Mouse (Mus musculus): ENCODE data around the gene Zfp697.
"Not testable (repeated sequence)": the region's sequence is repeated elsewhere in the genome, so short reads cannot be mapped to it uniquely, and the experiment has no call there.

Zfp697 gene

DNA sequence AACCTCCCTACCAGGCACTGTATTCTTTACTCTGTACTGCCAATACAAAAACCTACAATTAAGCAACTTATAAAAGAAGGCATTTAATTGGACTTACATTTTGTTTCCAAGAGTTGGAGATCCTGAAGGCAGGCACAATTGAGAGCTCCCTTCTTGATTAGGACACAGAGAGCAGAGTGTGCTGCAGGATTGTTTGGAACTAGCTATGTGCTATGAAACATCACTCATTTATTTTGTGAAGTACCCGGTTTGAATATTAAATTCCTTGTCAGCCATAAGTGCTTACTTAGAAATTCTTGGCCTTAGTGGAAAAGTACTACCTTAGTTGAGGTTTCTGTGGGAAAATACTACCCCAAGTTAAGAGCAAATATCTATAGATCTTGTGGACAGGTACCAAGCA lies 342.1 kb downstream of the Zfp697 start, which contains the start of gene Hsd3b2:
Gene Hsd3b2, minus strand, starts transcription at position 168 of the 400 bp plus-strand sequence.
- DNase-seq = no peak

DNA sequence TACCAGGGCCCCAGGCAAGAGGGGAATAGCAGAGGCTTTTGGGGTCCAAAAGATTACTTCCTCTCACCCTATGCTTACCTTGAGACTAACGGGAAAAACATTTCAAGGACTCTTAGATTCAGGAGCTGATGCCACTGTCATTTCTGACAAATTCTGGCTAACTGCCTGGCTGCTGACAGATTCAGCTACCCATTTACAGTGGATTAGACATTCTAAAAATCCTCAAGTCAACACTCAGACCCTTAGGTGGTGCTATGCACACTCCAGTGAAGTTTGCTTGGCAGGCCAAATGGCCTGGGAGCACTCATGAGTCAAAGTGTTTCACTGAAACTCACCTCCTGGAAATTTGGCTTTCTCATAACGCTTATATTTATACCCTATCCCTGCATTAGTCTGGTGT lies 344.0 kb downstream of the Zfp697 start:
- no peak for DNase-seq

- no peak for DNase-seq
These were observed 351.5 kb downstream of the Zfp697 start for GRCm38 (mm10) chr3:98733724-98734123.

DNA sequence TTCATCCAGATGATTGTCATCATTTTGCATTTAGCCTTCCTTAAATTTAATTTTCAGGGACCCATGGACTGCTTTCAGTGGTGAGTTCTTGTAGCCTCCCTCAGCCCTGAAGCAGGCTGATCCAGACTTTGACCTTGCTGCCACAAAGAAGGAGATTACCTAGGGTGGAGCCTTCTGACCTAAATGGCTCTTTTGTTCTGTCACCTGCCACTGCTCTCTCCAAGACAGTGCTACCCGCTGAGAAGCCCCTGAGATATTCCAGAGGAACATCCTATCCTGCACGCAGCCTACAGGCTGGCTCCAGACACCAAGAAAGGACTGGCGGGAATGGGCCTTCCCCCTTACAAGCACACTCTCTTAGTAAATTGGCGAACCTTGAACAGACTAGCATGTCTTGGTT lies 352.1 kb downstream of the Zfp697 start:
- no peak for DNase-seq

DNA sequence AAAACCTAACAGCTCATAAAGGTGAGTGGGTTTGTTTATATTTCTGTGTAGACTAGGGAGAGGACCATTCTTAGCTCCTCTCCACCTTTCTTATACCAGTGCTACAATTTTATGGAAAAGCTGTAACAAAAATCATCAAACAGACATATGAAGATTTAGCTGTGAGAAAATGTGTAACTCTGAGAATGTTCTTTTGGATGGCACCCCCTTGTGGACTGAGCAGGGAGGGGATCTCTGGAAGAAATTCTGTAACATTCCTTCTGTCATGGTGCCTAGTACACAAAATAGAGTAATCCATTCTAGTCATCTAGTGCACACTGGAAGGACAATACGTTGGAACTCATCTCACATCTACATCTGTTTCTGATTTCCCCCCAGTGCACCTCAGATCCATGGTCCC lies 358.8 kb downstream of the Zfp697 start:
- not testable (repeated sequence) for DNase-seq

GRCm38 (mm10) chr3:98752171-98752570 lies 369.9 kb downstream of the Zfp697 start:
- no peak for DNase-seq

- no peak for DNase-seq
These were observed 374.6 kb downstream of the Zfp697 start for GRCm38 (mm10) chr3:98756836-98757235.

GRCm38 (mm10) chr3:98764155-98764554 lies 381.9 kb downstream of the Zfp697 start:
- no peak for DNase-seq

DNA sequence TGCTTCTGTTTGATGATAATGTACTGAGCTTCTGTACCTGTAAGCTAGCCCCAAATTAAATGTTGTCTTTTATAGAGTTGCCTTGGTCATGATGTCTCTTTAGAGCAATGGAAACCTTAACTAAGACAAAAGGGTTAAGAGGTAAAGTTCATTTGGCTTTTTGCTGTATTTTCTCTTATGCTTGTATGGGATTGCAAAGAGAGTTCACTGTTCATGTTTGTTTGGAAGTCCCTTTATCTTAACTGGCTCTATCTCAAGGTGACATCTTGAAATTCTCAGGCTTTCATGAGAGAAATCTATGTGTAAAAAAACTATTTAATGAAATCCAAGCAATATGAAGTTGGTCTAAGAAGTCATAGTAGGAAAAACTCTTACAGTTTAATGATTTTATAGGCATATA lies 398.7 kb downstream of the Zfp697 start:
- DNase-seq = no peak

DNA sequence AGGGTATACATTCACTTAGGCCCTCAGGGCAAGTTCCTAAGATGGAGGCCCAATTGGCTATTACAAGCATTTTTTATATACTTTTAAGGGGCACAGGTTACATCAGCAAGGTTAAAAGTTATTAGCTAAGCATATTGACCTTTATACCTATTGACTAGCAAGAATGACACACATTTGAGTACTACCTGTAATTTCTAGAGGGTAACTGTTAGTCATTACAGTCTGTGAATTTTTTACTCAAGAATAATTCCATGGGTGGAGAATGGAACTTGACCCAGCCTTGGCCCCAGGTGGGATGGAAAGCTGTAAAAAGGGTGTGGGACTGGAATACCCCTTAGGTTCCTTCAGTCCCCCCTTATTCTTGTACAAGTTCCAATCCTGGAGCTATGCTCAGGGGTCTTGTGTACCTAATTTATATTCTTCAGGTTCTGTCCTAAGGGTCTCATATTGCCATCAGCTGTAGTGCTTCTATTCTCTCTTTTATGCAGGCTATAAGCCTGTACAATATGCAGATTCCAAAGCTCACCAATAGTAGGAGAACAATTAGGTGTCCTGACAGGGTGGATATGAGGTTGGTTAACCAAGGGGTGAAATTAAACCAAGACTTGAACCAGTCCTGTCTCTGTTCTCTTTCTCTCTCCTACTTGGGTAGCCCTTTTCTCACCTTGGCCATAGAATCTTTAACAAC lies 400.1 kb downstream of the Zfp697 start:
- no peak for DNase-seq

GRCm38 (mm10) chr3:98786551-98786950 lies 404.3 kb downstream of the Zfp697 start:
- DNase-seq = no peak
